Mouse (Mus musculus): ENCODE results near the gene Tbc1d4. TPM values are rescaled to one million over a fixed set of nuclear protein-coding genes. Genes with fewer than 3 reads are reported as not detected.
A peak's percentile ranks its signal among the peaks of the same experiment; 100 is the strongest.

Tbc1d4 gene
- polyA plus RNA-seq, 1 experiment from 2014 or later = 8.5 TPM

DNA sequence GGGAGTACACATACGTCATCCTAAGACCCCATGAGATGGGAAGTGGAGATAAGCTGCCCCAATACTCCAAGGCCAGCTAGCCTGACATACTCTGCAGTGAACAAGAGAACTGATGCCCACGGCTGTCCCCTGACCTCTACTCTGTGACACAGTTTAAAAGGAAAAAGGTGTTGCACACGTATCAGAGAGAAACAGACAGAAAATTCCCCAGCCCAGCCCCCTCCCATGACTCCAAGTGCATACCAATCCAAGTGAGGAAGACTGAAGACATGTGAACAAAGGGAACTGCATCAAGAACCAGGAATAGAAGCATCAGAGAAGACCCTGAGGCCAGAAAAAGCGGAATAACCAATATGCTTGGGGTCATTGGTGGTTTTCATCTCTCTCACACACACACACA is 93.7 kb downstream of the Tbc1d4 start:
- H3K4me1 ChIP-seq (ENCODE audit: insufficient read depth, low read depth, low read length) = no peaks in the 10 kb centered on the region
- H3K36me3 ChIP-seq (ENCODE audit: insufficient read depth, low read length) = no peaks in the 10 kb centered on the region
- WGBS = 74% methylated on average over 4 of the region's 4 CpGs
- TF ChIP-seq CTCF (IDR thresholded peaks at IDR 0.05) = no peak
- TF ChIP-seq EP300 (IDR thresholded peaks at IDR 0.05) = no peak
- H3K9me3 ChIP-seq (ENCODE audit: low read length) = no peaks in the 10 kb centered on the region
- H3K9ac ChIP-seq (replicated peaks; ENCODE audit: low read depth) = no peak overlapping the region
- ATAC-seq (no peak), DNase-seq (ENCODE audit: low spot score) (no peak)
- no peak overlapping the region for H3K4me3 ChIP-seq (ENCODE audit: low read depth, low read length)
- no peaks in the 10 kb centered on the region for H3K27me3 ChIP-seq (replicated peaks; ENCODE audit: insufficient read depth, low read length)
- H3K4me2 ChIP-seq (replicated peaks; ENCODE audit: low read depth, low read length) = no peak overlapping the region
- no peak overlapping the region for H3K27ac ChIP-seq (ENCODE audit: low read length)

DNA sequence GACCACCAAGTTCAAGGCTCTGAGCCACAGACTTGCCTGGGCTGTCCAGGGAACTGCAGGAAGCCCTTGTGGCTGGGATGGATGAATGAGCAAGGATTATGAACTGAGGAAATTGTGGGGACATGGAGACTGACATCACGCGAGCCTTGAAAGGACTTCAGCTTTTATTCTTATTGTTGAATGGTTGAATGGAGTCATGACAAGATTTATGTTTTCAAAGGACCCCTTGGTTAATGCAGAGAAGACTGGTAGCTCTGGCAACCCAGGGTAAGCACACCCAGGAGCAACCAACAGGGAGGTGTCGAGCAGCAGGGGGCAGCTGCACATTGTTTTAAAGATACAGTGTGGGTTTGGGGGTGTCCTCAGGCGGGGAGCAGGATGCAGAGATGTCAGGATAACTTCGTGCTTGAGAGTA is 94.4 kb downstream of the Tbc1d4 start:
- no peaks in the 10 kb centered on the region for H3K9me3 ChIP-seq (ENCODE audit: low read length)
- H3K4me1 ChIP-seq (ENCODE audit: insufficient read depth, low read depth, low read length) = no peaks in the 10 kb centered on the region
- no peak overlapping the region for H3K4me2 ChIP-seq (replicated peaks; ENCODE audit: low read depth, low read length)
- ATAC-seq (no peak), DNase-seq (ENCODE audit: low spot score) (no peak)
- H3K4me3 ChIP-seq (ENCODE audit: low read depth, low read length) = no peak overlapping the region
- TF ChIP-seq EP300 (IDR thresholded peaks at IDR 0.05) (no peak), CTCF (IDR thresholded peaks at IDR 0.05) (no peak)
- no peaks in the 10 kb centered on the region for H3K36me3 ChIP-seq (ENCODE audit: insufficient read depth, low read length)
- no peaks in the 10 kb centered on the region for H3K27me3 ChIP-seq (replicated peaks; ENCODE audit: insufficient read depth, low read length)
- H3K9ac ChIP-seq (replicated peaks; ENCODE audit: low read depth) = no peak overlapping the region
- H3K27ac ChIP-seq (ENCODE audit: low read length) = no peak overlapping the region
- WGBS = 65% methylated on average over 5 of the region's 5 CpGs

GRCm38 (mm10) chr14:101513163-101513562 is 95.8 kb downstream of the Tbc1d4 start:
- DNase-seq (ENCODE audit: low spot score) (no peak), ATAC-seq (no peak)
- no peak for TF ChIP-seq CTCF (IDR thresholded peaks at IDR 0.05)
- TF ChIP-seq EP300 (IDR thresholded peaks at IDR 0.05) = no peak
- Histone ChIP-seq H3K27ac (ENCODE audit: low read length) (no peak overlapping the region), H3K9me3 (ENCODE audit: low read length) (no peaks in the 10 kb centered on the region), H3K9ac (replicated peaks; ENCODE audit: low read depth) (no peak overlapping the region), H3K4me3 (ENCODE audit: low read depth, low read length) (no peak overlapping the region), H3K4me1 (ENCODE audit: insufficient read depth, low read depth, low read length) (no peaks in the 10 kb centered on the region), H3K36me3 (ENCODE audit: insufficient read depth, low read length) (no peaks in the 10 kb centered on the region), H3K4me2 (replicated peaks; ENCODE audit: low read depth, low read length) (no peak overlapping the region), H3K27me3 (replicated peaks; ENCODE audit: insufficient read depth, low read length) (no peaks in the 10 kb centered on the region)
- WGBS = 56% methylated on average over 11 of the region's 11 CpGs

DNA sequence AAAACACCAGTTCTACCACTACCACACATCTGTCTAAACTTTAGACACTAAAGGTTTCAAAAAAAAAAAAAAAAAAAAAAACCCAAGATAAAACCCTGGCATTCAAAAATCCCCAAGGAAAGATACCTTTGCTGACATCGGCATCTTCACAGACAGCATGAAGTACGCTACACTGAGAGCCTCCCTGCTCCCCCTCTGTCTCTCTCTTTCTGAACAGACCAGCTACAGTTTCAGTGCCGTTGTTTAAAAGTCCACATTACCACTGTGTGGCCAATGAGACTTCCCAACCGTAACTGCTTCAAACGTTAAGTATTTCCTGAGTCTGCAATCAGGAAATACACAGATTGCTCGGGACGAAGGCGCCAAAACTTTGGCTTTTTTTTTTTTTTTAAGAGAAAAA is 97.6 kb downstream of the Tbc1d4 start:
- Histone ChIP-seq H3K27me3 (replicated peaks; ENCODE audit: insufficient read depth, low read length) (no peaks in the 10 kb centered on the region), H3K4me1 (ENCODE audit: insufficient read depth, low read depth, low read length) (no peaks in the 10 kb centered on the region), H3K27ac (ENCODE audit: low read length) (no peak overlapping the region), H3K9me3 (ENCODE audit: low read length) (no peaks in the 10 kb centered on the region), H3K36me3 (ENCODE audit: insufficient read depth, low read length) (no peaks in the 10 kb centered on the region), H3K9ac (replicated peaks; ENCODE audit: low read depth) (no peak overlapping the region), H3K4me2 (replicated peaks; ENCODE audit: low read depth, low read length) (no peak overlapping the region), H3K4me3 (ENCODE audit: low read depth, low read length) (no peak overlapping the region)
- 50% methylated on average over 8 of the region's 8 CpGs for WGBS
- ATAC-seq (no peak), DNase-seq (ENCODE audit: low spot score) (no peak)
- TF ChIP-seq CTCF (IDR thresholded peaks at IDR 0.05) = no peak
- TF ChIP-seq EP300 (IDR thresholded peaks at IDR 0.05) = no peak

DNA sequence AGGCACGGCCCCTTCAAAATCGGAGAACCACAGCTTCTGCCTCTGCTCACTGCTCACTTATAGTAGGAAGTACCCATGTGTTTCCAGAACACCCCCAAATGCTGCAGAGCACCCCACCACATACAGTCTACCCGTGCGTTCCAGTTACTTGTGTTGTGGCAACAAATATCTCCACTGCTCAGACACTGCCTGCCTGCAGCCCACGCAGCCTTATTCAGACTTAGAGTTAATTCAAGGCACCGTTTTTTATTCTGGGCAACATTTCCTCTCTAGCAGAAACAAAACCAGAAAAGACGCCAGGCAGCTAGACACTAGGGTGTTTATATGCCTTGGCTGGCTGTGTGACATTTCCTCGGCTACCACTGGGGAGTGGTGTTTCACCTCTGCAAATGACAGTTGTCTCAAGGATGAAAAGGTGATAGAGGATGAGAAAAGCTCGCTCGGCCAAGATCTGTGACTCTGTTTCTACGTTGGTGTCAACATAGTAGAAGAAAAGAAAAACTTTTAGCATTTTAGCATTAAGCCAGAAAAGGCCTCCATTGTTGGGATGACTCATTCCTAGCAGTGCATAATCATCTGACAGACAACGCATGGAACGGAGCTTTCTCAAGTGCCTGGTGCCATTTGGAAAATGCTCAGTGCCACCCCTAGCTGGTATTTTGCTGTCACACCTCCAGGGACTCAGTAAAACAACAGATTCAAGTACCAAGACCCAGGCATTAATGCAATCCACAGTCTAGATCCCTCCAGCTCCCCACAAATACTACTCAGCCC is 98.3 kb downstream of the Tbc1d4 start:
- Histone ChIP-seq H3K4me2 (replicated peaks; ENCODE audit: low read depth, low read length) (no peak overlapping the region), H3K27ac (ENCODE audit: low read length) (no peak overlapping the region), H3K4me3 (ENCODE audit: low read depth, low read length) (no peak overlapping the region), H3K36me3 (ENCODE audit: insufficient read depth, low read length) (no peaks in the 10 kb centered on the region), H3K9ac (replicated peaks; ENCODE audit: low read depth) (no peak overlapping the region), H3K4me1 (ENCODE audit: insufficient read depth, low read depth, low read length) (no peaks in the 10 kb centered on the region), H3K9me3 (ENCODE audit: low read length) (no peaks in the 10 kb centered on the region), H3K27me3 (replicated peaks; ENCODE audit: insufficient read depth, low read length) (no peaks in the 10 kb centered on the region)
- TF ChIP-seq EP300 (IDR thresholded peaks at IDR 0.05) = no peak
- TF ChIP-seq CTCF (IDR thresholded peaks at IDR 0.05) = peak; percentile 43
- ATAC-seq (no peak; the same call in 1 of the 2 replicates), DNase-seq (ENCODE audit: low spot score) (peak; percentile 22)
- WGBS = 64% methylated on average over 13 of the region's 13 CpGs

GRCm38 (mm10) chr14:101509759-101510158 is 99.2 kb downstream of the Tbc1d4 start:
- ATAC-seq = no peak
- no peak overlapping the region for H3K27ac ChIP-seq (ENCODE audit: low read length)

More at GRCm38 (mm10) chr14:101509759-101510158, 99.2 kb downstream of the Tbc1d4 start:
- Histone ChIP-seq H3K27me3 (replicated peaks; ENCODE audit: insufficient read depth, low read length) (no peaks in the 10 kb centered on the region), H3K9me3 (ENCODE audit: low read length) (no peaks in the 10 kb centered on the region), H3K36me3 (ENCODE audit: insufficient read depth, low read length) (no peaks in the 10 kb centered on the region), H3K4me2 (replicated peaks; ENCODE audit: low read depth, low read length) (no peak overlapping the region), H3K4me3 (ENCODE audit: low read depth, low read length) (no peak overlapping the region), H3K9ac (replicated peaks; ENCODE audit: low read depth) (no peak overlapping the region), H3K4me1 (ENCODE audit: insufficient read depth, low read depth, low read length) (no peaks in the 10 kb centered on the region)
- TF ChIP-seq EP300 (IDR thresholded peaks at IDR 0.05) = no peak
- no peak for TF ChIP-seq CTCF (IDR thresholded peaks at IDR 0.05)
- 91% methylated on average over 7 of the region's 7 CpGs for WGBS
- DNase-seq (ENCODE audit: low spot score) = no peak

Data from lung, postnatal 0 days (tissue).